Mouse (Mus musculus): ENCODE results near the gene Rnf40.

GRCm38 (mm10) chr7:127652050-127652449 is 63.5 kb downstream of the Rnf40 start:
- TF ChIP-seq POLR2A (IDR thresholded peaks at IDR 0.05; ENCODE audit: insufficient read length, low read depth) (no peak), POLR2AphosphoS2 (IDR thresholded peaks at IDR 0.05; ENCODE audit: insufficient read length, low read depth) (no peak), MAX (IDR thresholded peaks at IDR 0.05; ENCODE audit: low read depth) (no peak), TCF3 (IDR thresholded peaks at IDR 0.05; ENCODE audit: insufficient read length, low read depth) (no peak), E2F4 (IDR thresholded peaks at IDR 0.05; ENCODE audit: insufficient read depth) (no peak), USF1 (IDR thresholded peaks at IDR 0.05; ENCODE audit: low read depth) (no peak)
